Mouse (Mus musculus) left cerebral cortex, postnatal 36 days (tissue): ENCODE data around the gene Olfr533. TPM values are rescaled to one million over a fixed set of nuclear protein-coding genes. Genes with fewer than 3 reads are reported as not detected.
A peak's percentile ranks its signal among the peaks of the same experiment; 100 is the strongest.
"Not testable (repeated sequence)": the region's sequence is repeated elsewhere in the genome, so short reads cannot be mapped to it uniquely, and the experiment has no call there.

Experiments used
- DNase-seq, 2 experiments: peaks; one replicate each; pipeline ENCODE4 v3.0.0; 2021 to 2022; ENCODE audit warnings: low spot score in 2 of 2, mixed read lengths in 1 of 2
- intact Hi-C: fragments of 180-260 bp; cut with DNase I; formaldehyde crosslinking; loops from one replicate; pipeline ENCODE4 v1.15.1; 2025
- total RNA-seq, 2 experiments: library from RNA; stranded (reverse); gene quantifications; 2 replicates each; pipeline ENCODE4 v1.2.3; 2021

Gene Olfr533
- not detected for total RNA-seq

GRCm38 (mm10) chr7:140463070-140463469 is at the start of gene Olfr533:
TSS of gene Olfr533 (plus strand) at chr7:140463370.
- intact Hi-C loops, DNase-seq: not testable (repeated sequence)

- intact Hi-C loops, result loop anchor here (2.0 kb wide), 1 partner anchor 107 kb away; no protein-coding TSS in a partner anchor
- DNase-seq, result no peak
Observed at GRCm38 (mm10) chr7:140421539-140421938, 41.6 kb upstream of the Olfr533 start, which contains the start of gene Olfr532. TSS of gene Olfr532 (minus strand) at chr7:140421639.

- no peak for DNase-seq
- intact Hi-C loops, result no loop called here
Observed at GRCm38 (mm10) chr7:140443141-140443540, 20.0 kb upstream of the Olfr533 start.

GRCm38 (mm10) chr7:140477886-140478285 is 14.7 kb downstream of the Olfr533 start:
- DNase-seq, result peak; percentile 12 to 20
- intact Hi-C loops, result loop anchor here (10.0 kb wide), 1 partner anchor 283 kb away; no protein-coding TSS in a partner anchor

GRCm38 (mm10) chr7:140478733-140479132 is 15.6 kb downstream of the Olfr533 start:
- peak; percentile 46 to 56 for DNase-seq
- intact Hi-C loops, result loop anchor here (10.0 kb wide), 1 partner anchor 284 kb away; no protein-coding TSS in a partner anchor

- intact Hi-C loops, result no loop called here
- no peak for DNase-seq
Observed at GRCm38 (mm10) chr7:140483916-140484315, 20.7 kb downstream of the Olfr533 start, which contains the start of gene Olfr535. TSS of gene Olfr535 (plus strand) at chr7:140484216.

GRCm38 (mm10) chr7:140488981-140489380 is 25.8 kb downstream of the Olfr533 start:
- no peak for DNase-seq
- intact Hi-C loops, result no loop called here

GRCm38 (mm10) chr7:140494231-140494630 is 31.1 kb downstream of the Olfr533 start:
- intact Hi-C loops, result no loop called here
- DNase-seq, result no peak

GRCm38 (mm10) chr7:140494702-140495101 is 31.5 kb downstream of the Olfr533 start:
- intact Hi-C loops, result no loop called here
- no peak for DNase-seq

GRCm38 (mm10) chr7:140507346-140508021 is 44.3 kb downstream of the Olfr533 start, which contains the start of gene Olfr536:
TSS of gene Olfr536 (minus strand) at chr7:140507396.
- DNase-seq, result peak in 1 of 2 experiments; percentile 7
- intact Hi-C loops, result not testable (repeated sequence)

Other genes starting within 250 kb of the Olfr533 start
- not detected for gene Cd163l1, start 245.1 kb upstream of the Olfr533 start, total RNA-seq
- not detected for gene 5830411N06Rik, start 216.1 kb upstream of the Olfr533 start, total RNA-seq
- gene Olfr525, start 142.5 kb upstream of the Olfr533 start, total RNA-seq, result not detected
- not detected for gene Olfr527, start 129.4 kb upstream of the Olfr533 start, total RNA-seq
- gene Olfr60, start 101.7 kb upstream of the Olfr533 start, total RNA-seq, result not detected
- not detected for gene Olfr530, start 87.0 kb upstream of the Olfr533 start, total RNA-seq
- gene Olfr531, start 60.5 kb upstream of the Olfr533 start, total RNA-seq, result not detected
- not detected for gene Olfr532, start 41.7 kb upstream of the Olfr533 start, total RNA-seq
- not detected for gene Olfr535, start 20.8 kb downstream of the Olfr533 start, total RNA-seq
- gene Olfr536, start 44.0 kb downstream of the Olfr533 start, total RNA-seq, result not detected
- gene Olfr538, start 104.5 kb downstream of the Olfr533 start, total RNA-seq, result not detected
- under 1 TPM; 0.05 to 0.36 TPM for gene Olfr46, start 137.9 kb downstream of the Olfr533 start, total RNA-seq
- not detected for gene Olfr61, start 165.6 kb downstream of the Olfr533 start, total RNA-seq
- gene Olfr53, start 183.1 kb downstream of the Olfr533 start, total RNA-seq, result not detected
- gene Olfr539, start 196.6 kb downstream of the Olfr533 start, total RNA-seq, result under 1 TPM in 1 of 2 experiments, not detected in 1; 0.07 TPM
- not detected for gene Olfr45, start 218.6 kb downstream of the Olfr533 start, total RNA-seq
- not detected for gene Olfr541, start 233.9 kb downstream of the Olfr533 start, total RNA-seq